Mouse (Mus musculus): ENCODE results near the gene Atp8b3. TPM values are rescaled to one million over a fixed set of nuclear protein-coding genes. Genes with fewer than 3 reads are reported as not detected.

Atp8b3 gene
- total and polyA plus RNA-seq, 3 experiments: 0.39 TPM; not detected in 2

DNA sequence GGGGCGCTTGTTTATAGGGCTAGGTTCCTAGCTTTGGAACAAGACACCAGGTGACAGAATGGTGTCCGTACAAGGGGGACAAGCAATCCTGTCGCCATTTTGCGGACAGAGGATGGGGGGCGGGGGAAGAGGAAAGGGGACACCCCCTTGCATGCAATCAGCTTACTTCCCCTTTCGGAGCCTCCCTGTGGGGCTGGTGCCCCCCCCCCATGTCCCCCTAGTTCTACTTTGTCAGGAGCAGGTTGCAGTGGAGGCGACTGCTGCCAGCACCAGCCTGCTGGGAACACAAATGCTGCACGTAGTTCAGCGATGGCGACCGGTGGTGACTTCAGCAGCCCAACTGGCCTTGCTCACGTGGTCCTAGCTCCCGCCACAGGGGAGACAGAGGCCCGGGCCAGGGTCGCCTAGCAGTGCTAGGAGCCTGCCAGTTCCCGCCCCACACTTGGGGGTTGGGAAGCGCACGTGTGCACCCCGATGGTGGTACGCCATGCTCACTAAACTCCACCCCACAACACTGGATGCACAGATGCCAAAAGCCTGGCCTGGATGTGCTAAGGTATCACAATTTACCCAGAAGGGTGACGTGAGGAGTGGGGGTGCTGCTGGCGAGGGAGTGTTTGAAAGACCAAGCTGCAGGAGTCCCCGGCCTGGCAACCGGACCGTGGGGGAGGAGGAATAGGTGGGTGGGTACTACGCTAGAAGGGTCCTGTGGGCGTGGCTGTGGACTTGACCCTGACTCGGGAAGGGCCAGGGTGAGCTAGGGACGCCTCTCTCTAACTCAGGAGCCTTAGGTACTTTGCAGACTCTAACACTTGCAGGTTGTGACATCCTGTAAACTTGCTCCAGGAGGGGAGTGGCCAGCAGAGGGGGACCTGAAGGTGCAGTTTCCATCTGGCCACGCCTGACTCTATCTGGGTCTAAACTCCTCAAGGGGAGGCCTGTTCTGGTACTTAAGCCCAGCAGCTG is 32.2 kb upstream of the Atp8b3 start:
- no peak for TF ChIP-seq CTCF (IDR thresholded peaks at IDR 0.05)
- no peak for TF ChIP-seq POLR2A (IDR thresholded peaks at IDR 0.05; ENCODE audit: insufficient read depth, low read depth, low read length)
- no peak for TF ChIP-seq EP300 (IDR thresholded peaks at IDR 0.05; ENCODE audit: insufficient read depth, low read depth, low read length)
- Histone ChIP-seq H3K4me1 (ENCODE audit: control insufficient read depth, insufficient read depth, low read length) (0 out of 2 replicates have a peak, but pooled peaks cover 3% of the 10 kb centered on the region), H3K9ac (ENCODE audit: low read depth, low read length) (no peak overlapping the region; the same call in 1 of the 2 replicates), H3K79me2 (replicated peaks; ENCODE audit: control insufficient read depth, insufficient read depth, low read length) (no peaks in the 10 kb centered on the region; the same call in 1 of the 2 replicates), H3K27me3 (ENCODE audit: control insufficient read depth, insufficient read depth, low read length) (no peaks in the 10 kb centered on the region), H3K4me3 (no peak overlapping the region), H3K36me3 (ENCODE audit: control insufficient read depth, insufficient read depth, low read length) (no peaks in the 10 kb centered on the region), H3K27ac (no peak overlapping the region)
- no peak for DNase-seq
- intact Hi-C loops (cut with DNase I): no loop called here
- 44% methylated on average over 30 of the region's 30 CpGs for WGBS

DNA sequence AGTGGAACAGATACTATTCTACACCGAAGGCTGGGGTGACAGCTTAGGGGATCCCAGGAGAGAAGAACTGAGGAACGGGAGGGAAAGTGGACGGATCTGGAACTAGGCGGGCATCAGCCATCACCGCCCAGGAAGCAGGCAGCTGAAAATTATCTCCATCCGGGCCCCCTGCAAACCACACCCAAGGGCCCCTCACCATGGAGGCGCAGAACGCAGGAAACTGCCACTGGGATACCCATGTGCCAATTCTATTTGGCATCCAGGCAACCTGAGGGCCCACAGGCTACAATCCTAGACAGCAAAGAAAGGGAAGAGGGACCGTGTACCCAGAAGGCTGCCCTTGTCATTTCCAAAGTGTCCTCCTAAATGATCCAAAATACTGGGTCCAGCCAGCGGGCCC is 31.5 kb upstream of the Atp8b3 start:
- no peak for DNase-seq
- Histone ChIP-seq H3K27ac (no peak overlapping the region), H3K4me3 (no peak overlapping the region), H3K4me1 (ENCODE audit: control insufficient read depth, insufficient read depth, low read length) (0 out of 2 replicates have a peak, but pooled peaks cover 2% of the 10 kb centered on the region), H3K79me2 (replicated peaks; ENCODE audit: control insufficient read depth, insufficient read depth, low read length) (no peaks in the 10 kb centered on the region), H3K27me3 (ENCODE audit: control insufficient read depth, insufficient read depth, low read length) (no peaks in the 10 kb centered on the region), H3K36me3 (ENCODE audit: control insufficient read depth, insufficient read depth, low read length) (no peaks in the 10 kb centered on the region), H3K9ac (ENCODE audit: low read depth, low read length) (no peak overlapping the region)
- intact Hi-C loops (cut with DNase I): no loop called here
- 83% methylated on average over 10 of the region's 10 CpGs for WGBS
- TF ChIP-seq POLR2A (IDR thresholded peaks at IDR 0.05; ENCODE audit: insufficient read depth, low read depth, low read length) (no peak), CTCF (IDR thresholded peaks at IDR 0.05) (no peak), EP300 (IDR thresholded peaks at IDR 0.05; ENCODE audit: insufficient read depth, low read depth, low read length) (no peak)

DNA sequence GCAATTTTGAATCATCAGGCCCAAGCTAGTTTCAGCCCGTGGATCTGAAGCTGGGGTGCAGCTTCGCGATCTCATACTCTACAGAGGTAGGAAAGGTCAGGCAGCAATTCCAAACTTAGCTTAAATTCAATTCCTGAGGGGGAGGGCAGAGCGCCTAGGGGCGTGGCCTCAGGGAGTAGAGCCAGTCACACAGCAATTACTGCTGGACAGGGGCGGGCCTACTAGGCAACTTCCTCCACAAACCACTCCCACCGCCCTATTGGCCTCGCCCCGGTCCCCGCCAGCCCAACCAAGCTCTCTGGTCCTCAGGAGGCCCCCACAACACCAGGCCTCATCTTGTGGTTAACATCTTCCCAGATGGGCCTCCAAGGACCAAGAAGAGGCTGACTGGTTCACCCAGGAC is 30.7 kb upstream of the Atp8b3 start:
- 0 out of 2 replicates have a peak, but pooled peaks cover 2% of the 10 kb centered on the region for H3K4me1 ChIP-seq (ENCODE audit: control insufficient read depth, insufficient read depth, low read length)
- intact Hi-C loops (cut with DNase I): no loop called here
- no peaks in the 10 kb centered on the region for H3K36me3 ChIP-seq (ENCODE audit: control insufficient read depth, insufficient read depth, low read length)
- no peaks in the 10 kb centered on the region for H3K79me2 ChIP-seq (replicated peaks; ENCODE audit: control insufficient read depth, insufficient read depth, low read length)
- WGBS: 28% methylated on average over 10 of the region's 10 CpGs
- no peak overlapping the region for H3K27ac ChIP-seq
- no peaks in the 10 kb centered on the region for H3K27me3 ChIP-seq (ENCODE audit: control insufficient read depth, insufficient read depth, low read length)
- no peak overlapping the region for H3K4me3 ChIP-seq
- DNase-seq: peak; percentile 67 to 78
- H3K9ac ChIP-seq (ENCODE audit: low read depth, low read length): no peak overlapping the region
- TF ChIP-seq EP300 (IDR thresholded peaks at IDR 0.05; ENCODE audit: insufficient read depth, low read depth, low read length) (no peak), POLR2A (IDR thresholded peaks at IDR 0.05; ENCODE audit: insufficient read depth, low read depth, low read length) (no peak), CTCF (IDR thresholded peaks at IDR 0.05) (no peak)

DNA sequence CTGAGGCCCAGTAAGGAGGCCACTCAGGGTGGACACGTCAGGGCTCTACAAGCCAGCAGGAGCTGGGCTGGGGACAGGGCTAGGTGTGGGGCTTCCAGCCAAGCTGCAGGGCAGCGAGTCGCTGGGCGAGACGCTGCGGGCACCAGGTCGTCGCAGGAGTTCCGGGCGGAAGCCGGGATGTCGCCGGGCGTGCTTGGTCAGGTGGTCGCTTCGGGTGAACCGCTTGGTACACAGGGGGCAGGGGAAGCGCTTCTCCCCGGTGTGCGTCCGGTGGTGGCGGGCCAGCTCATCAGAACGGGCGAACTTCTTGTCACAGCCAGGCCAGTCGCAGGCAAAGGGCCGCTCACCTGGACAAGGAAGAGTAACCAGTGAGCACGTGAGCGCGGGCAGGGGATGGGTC is 30.0 kb upstream of the Atp8b3 start:
- Histone ChIP-seq H3K79me2 (replicated peaks; ENCODE audit: control insufficient read depth, insufficient read depth, low read length) (no peaks in the 10 kb centered on the region), H3K4me3 (no peak overlapping the region), H3K9ac (ENCODE audit: low read depth, low read length) (no peak overlapping the region), H3K27ac (no peak overlapping the region), H3K4me1 (ENCODE audit: control insufficient read depth, insufficient read depth, low read length) (0 out of 2 replicates have a peak, but pooled peaks cover 2% of the 10 kb centered on the region), H3K36me3 (ENCODE audit: control insufficient read depth, insufficient read depth, low read length) (no peaks in the 10 kb centered on the region), H3K27me3 (ENCODE audit: control insufficient read depth, insufficient read depth, low read length) (no peaks in the 10 kb centered on the region)
- no peak for DNase-seq
- TF ChIP-seq CTCF (IDR thresholded peaks at IDR 0.05) (no peak), EP300 (IDR thresholded peaks at IDR 0.05; ENCODE audit: insufficient read depth, low read depth, low read length) (no peak), POLR2A (IDR thresholded peaks at IDR 0.05; ENCODE audit: insufficient read depth, low read depth, low read length) (no peak)
- intact Hi-C loops (cut with DNase I): no loop called here
- WGBS: 97% methylated on average over 29 of the region's 29 CpGs

DNA sequence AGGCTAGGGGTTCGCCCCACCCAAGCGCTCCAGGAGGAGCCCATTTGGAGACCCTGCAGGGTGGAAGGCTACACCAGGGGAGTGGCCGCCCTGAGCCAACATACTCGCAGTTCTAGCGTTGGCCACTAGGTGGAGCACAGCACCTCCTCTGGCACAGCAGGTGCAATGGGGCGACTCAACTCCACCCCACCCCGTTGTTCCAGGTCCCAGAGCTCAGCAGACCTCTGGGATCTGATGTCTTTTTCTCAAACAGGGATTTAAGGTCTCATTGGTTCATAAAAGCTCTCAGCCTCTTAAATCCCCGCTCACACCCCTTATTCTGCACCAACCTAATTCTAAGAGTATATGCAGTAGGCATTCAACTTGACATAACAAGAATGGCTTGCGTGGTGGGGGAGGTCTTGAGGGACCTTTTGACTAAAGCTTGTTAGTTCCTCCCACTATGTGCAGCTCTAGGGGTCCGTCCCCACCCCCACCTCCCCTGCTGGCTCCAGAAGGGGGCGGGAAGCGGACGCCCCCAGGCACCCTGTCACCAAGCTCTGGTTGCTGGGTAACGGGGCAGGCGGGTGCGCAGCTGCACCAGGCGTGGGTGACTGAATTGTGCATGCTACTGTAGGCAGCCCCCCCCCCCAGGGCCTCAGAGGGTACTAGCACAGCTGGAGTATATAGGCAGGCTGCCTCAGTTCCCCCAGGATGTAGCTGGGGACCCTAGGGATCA is 27.6 kb upstream of the Atp8b3 start:
- Histone ChIP-seq H3K9ac (ENCODE audit: low read depth, low read length) (no peak overlapping the region), H3K36me3 (ENCODE audit: control insufficient read depth, insufficient read depth, low read length) (no peaks in the 10 kb centered on the region), H3K27me3 (ENCODE audit: control insufficient read depth, insufficient read depth, low read length) (no peaks in the 10 kb centered on the region), H3K4me3 (no peak overlapping the region), H3K27ac (no peak overlapping the region), H3K4me1 (ENCODE audit: control insufficient read depth, insufficient read depth, low read length) (no peaks in the 10 kb centered on the region), H3K79me2 (replicated peaks; ENCODE audit: control insufficient read depth, insufficient read depth, low read length) (no peaks in the 10 kb centered on the region)
- WGBS: 34% methylated on average over 17 of the region's 17 CpGs
- intact Hi-C loops (cut with DNase I): loop anchor here (1.0 kb wide), 1 partner anchor 122 kb away; no protein-coding TSS in a partner anchor
- DNase-seq: peak; percentile 80 to 92
- TF ChIP-seq CTCF (IDR thresholded peaks at IDR 0.05) (no peak; the same call in 1 of the 2 replicates), EP300 (IDR thresholded peaks at IDR 0.05; ENCODE audit: insufficient read depth, low read depth, low read length) (peak; percentile 73; the same call in 1 of the 2 replicates), POLR2A (IDR thresholded peaks at IDR 0.05; ENCODE audit: insufficient read depth, low read depth, low read length) (no peak)
